8 mouse cellular contexts compared by ENCODE assay signal in genomic region chr9:43221643-43222428, GRCm38 (mm10). TPM values are rescaled to one million over a fixed set of nuclear protein-coding genes. Genes with fewer than 3 reads are reported as not detected.
DNase-seq lines count a peak whose midpoint lies in the region; ATAC-seq and TF ChIP-seq lines count a peak whose summit lies in the region.

No protein-coding gene starts in this region.

- TF ChIP-seq CTCF in C2C12 (IDR thresholded peaks at IDR 0.05; ENCODE audit: control insufficient read depth, insufficient read depth, insufficient read length) = peak; percentile 66
- peak; percentile 94 for TF ChIP-seq CTCF in liver, postnatal 0 days (IDR thresholded peaks at IDR 0.05; ENCODE audit: low read depth)

- H3K79me2 ChIP-seq in C2C12 (ENCODE audit: control insufficient read depth, insufficient read depth) = peaks cover 19% of the 10 kb centered on the region

- no peaks in the 10 kb centered on the region for H3K27me3 ChIP-seq in C2C12 (ENCODE audit: control insufficient read depth, insufficient read depth, insufficient read length)
- H3K27me3 ChIP-seq in embryonic facial prominence, embryonic 14.5 days (replicated peaks; ENCODE audit: control insufficient read depth, insufficient read depth, low read length) = no peaks in the 10 kb centered on the region
- H3K27me3 ChIP-seq in heart, embryonic 10.5 days (ENCODE audit: insufficient read depth, poor library complexity, severe bottlenecking) = no peaks in the 10 kb centered on the region
- no peaks in the 10 kb centered on the region for H3K27me3 ChIP-seq in liver, postnatal 0 days (ENCODE audit: insufficient read depth, low read length)

- H3K4me1 ChIP-seq in embryonic facial prominence, embryonic 14.5 days (ENCODE audit: control insufficient read depth, insufficient read depth, low read length) = peaks cover 8% of the 10 kb centered on the region; the same call in 1 of the 2 replicates
- H3K4me1 ChIP-seq in heart, embryonic 10.5 days = peaks cover 40% of the 10 kb centered on the region
- H3K4me1 ChIP-seq in liver, postnatal 0 days (ENCODE audit: insufficient read depth) = peaks cover 25% of the 10 kb centered on the region

- 32% methylated on average over 17 of the region's 18 CpGs for WGBS in embryonic facial prominence, embryonic 14.5 days
- 40% methylated on average over 18 of the region's 18 CpGs for WGBS in heart, embryonic 10.5 days
- 55% methylated on average over 18 of the region's 18 CpGs for WGBS in liver, postnatal 0 days (ENCODE audit: insufficient replicate concordance)

- no peaks in the 10 kb centered on the region for H3K9me3 ChIP-seq in embryonic facial prominence, embryonic 14.5 days (ENCODE audit: control insufficient read depth, low read length)
- no peaks in the 10 kb centered on the region for H3K9me3 ChIP-seq in heart, embryonic 10.5 days
- H3K9me3 ChIP-seq in liver, postnatal 0 days (ENCODE audit: low read length) = no peaks in the 10 kb centered on the region

- no peak overlapping the region for H3ac ChIP-seq in C2C12 (ENCODE audit: control insufficient read depth, insufficient read length, low read depth)

- TF ChIP-seq EP300 in liver, postnatal 0 days (IDR thresholded peaks at IDR 0.05; ENCODE audit: low read depth) = no peak

- H3K9ac ChIP-seq in embryonic facial prominence, embryonic 14.5 days (ENCODE audit: low read depth, low read length) = no peak overlapping the region
- no peak overlapping the region for H3K9ac ChIP-seq in liver, postnatal 0 days (replicated peaks)

- H3K36me3 ChIP-seq in C2C12 (ENCODE audit: control insufficient read depth, insufficient read depth) = peaks cover 25% of the 10 kb centered on the region
- peaks cover 45% of the 10 kb centered on the region for H3K36me3 ChIP-seq in embryonic facial prominence, embryonic 14.5 days (ENCODE audit: control insufficient read depth, insufficient read depth, low read length)
- H3K36me3 ChIP-seq in heart, embryonic 10.5 days = peaks cover 24% of the 10 kb centered on the region
- H3K36me3 ChIP-seq in liver, postnatal 0 days (replicated peaks; ENCODE audit: insufficient read depth, low read length) = peaks cover 34% of the 10 kb centered on the region

- H3K4me2 ChIP-seq in embryonic facial prominence, embryonic 14.5 days (ENCODE audit: low read depth, low read length) = no peak overlapping the region
- H3K4me2 ChIP-seq in liver, postnatal 0 days (ENCODE audit: low read depth, low read length) = no peak overlapping the region

- ATAC-seq in embryonic facial prominence, embryonic 14.5 days (ENCODE audit: low read depth) = peak; percentile 55; the same call in 1 of the 2 replicates
- peak; percentile 47; the same call in 1 of the 2 replicates for ATAC-seq in liver, postnatal 0 days

- peak; percentile 82 to 87 for DNase-seq in adrenal gland, postnatal 36 days
- DNase-seq in embryonic facial prominence, embryonic 14.5 days (ENCODE audit: low spot score) = peak; percentile 90
- DNase-seq in heart, embryonic 10.5 days (ENCODE audit: low spot score) = peak; percentile 91
- DNase-seq in kidney, postnatal 25 days = peak; percentile 82 to 96
- peak; percentile 89 for DNase-seq in liver, postnatal 0 days
- DNase-seq in ovary, adult 18-20 months (ENCODE audit: low spot score) = peak; percentile 40
- DNase-seq in thymus, postnatal 14 days = peak; percentile 77

- H3K4me3 ChIP-seq in C2C12 (ENCODE audit: insufficient read depth, poor library complexity, severe bottlenecking) = no peak overlapping the region
- H3K4me3 ChIP-seq in embryonic facial prominence, embryonic 14.5 days (ENCODE audit: low read depth, low read length) = no peak overlapping the region
- H3K4me3 ChIP-seq in heart, embryonic 10.5 days = no peak overlapping the region
- no peak overlapping the region for H3K4me3 ChIP-seq in liver, postnatal 0 days (ENCODE audit: low read depth, low read length)

- no peaks in the 10 kb centered on the region for H3K79me3 ChIP-seq in C2C12 (ENCODE audit: low read depth)

- H3K27ac ChIP-seq in embryonic facial prominence, embryonic 14.5 days (replicated peaks; ENCODE audit: low read depth, low read length) = 0 out of 2 replicates have a peak overlapping the region, but pooled peaks have one; percentile 10
- 0 out of 2 replicates have a peak overlapping the region, but pooled peaks have one; percentile 13 for H3K27ac ChIP-seq in heart, embryonic 10.5 days
- H3K27ac ChIP-seq in liver, postnatal 0 days (ENCODE audit: low read depth) = no peak overlapping the region

TF ChIP-seq in C2C12, 6 proteins besides CTCF, POLR2A, EP300 and RAD21:
- no peak for TF ChIP-seq MAX (IDR thresholded peaks at IDR 0.05)

RNA-seq across cellular contexts. Expression of gene Pou2f3, which starts 11.7 kb away (rescaled TPM):
- not detected for polyA plus RNA-seq in C2C12 (2012; fragmentation: generic; extraction: Trizol)
- total RNA-seq in adrenal gland, postnatal 36 days (2021) = not detected
- polyA plus RNA-seq in embryonic facial prominence, embryonic 14.5 days (2014; fragmentation: Nextera tagmentation; extraction: Ambion mirVana) = 3.8 and 4.5 TPM in 2 replicates
- 0.10 TPM in 1 of 2 replicates, not detected in the other for polyA plus RNA-seq in heart, embryonic 10.5 days (2016; fragmentation: Nextera tagmentation; extraction: Ambion mirVana)
- polyA plus RNA-seq in liver, postnatal 0 days (2015; fragmentation: Nextera tagmentation; extraction: Ambion mirVana) = 0.05 TPM in 1 of 2 replicates, not detected in the other

RNA-seq across cellular contexts. Expression of gene Oaf, which starts 17.9 kb away (rescaled TPM):
- polyA plus RNA-seq in C2C12 (2012; fragmentation: generic; extraction: Trizol) = 86.9 TPM
- total RNA-seq in adrenal gland, postnatal 36 days (2021) = 10 to 100 TPM; 12.8 to 34.7 TPM
- 118 and 123 TPM in 2 replicates for polyA plus RNA-seq in embryonic facial prominence, embryonic 14.5 days (2014; fragmentation: Nextera tagmentation; extraction: Ambion mirVana)
- 31.1 and 39.8 TPM in 2 replicates for polyA plus RNA-seq in heart, embryonic 10.5 days (2016; fragmentation: Nextera tagmentation; extraction: Ambion mirVana)
- 59.3 and 70.0 TPM in 2 replicates for polyA plus RNA-seq in liver, postnatal 0 days (2015; fragmentation: Nextera tagmentation; extraction: Ambion mirVana)

Comparison
In these comparisons a context has a peak if more than half of its experiments do, and no peak if none do; other contexts are left out.
1. DNase-seq: peak in every context shown above with its lines; median percentile 91 in heart, embryonic 10.5 days; 90 in embryonic facial prominence, embryonic 14.5 days; 89 in kidney, postnatal 25 days; 89 in liver, postnatal 0 days; 84 in adrenal gland, postnatal 36 days; 77 in thymus, postnatal 14 days; 40 in ovary, adult 18-20 months.